Mouse (Mus musculus) MEL (cell line): ENCODE measurements around the gene Kcnj4.

Experiments
- CHD2 ChIP-seq: IDR thresholded peaks from 2 replicates; pipeline ENCODE4 v1.6.1; 2011; ENCODE audit warnings: low read length, improper control_type of control experiment
- CTCF ChIP-seq, 3 experiments: IDR thresholded peaks in 2 of 3; conservative IDR thresholded peaks in 1 of 3; 2 replicates each; pipeline ENCODE4 v1.5.1; 2011 to 2012; ENCODE audit warnings: low read length in 3 of 3, low read depth in 2 of 3, mild to moderate bottlenecking in 2 of 3, improper control_type of control experiment in 1 of 3, inconsistent platforms in 1 of 3, mixed read lengths in 1 of 3, moderate library complexity in 1 of 3; ENCODE audit not compliant: control insufficient read depth in 1 of 3, insufficient read depth in 1 of 3, poor library complexity in 1 of 3, severe bottlenecking in 1 of 3
- E2F4 ChIP-seq: IDR thresholded peaks from 2 replicates; pipeline ENCODE4 v1.6.1; 2011; ENCODE audit warnings: low read depth, low read length, improper control_type of control experiment, borderline replicate concordance
- EP300 ChIP-seq, 2 experiments: IDR thresholded peaks; 2 replicates each; pipeline ENCODE4 v1.6.1; 2011; ENCODE audit warnings: improper control_type of control experiment in 2 of 2, low read length in 2 of 2, low read depth in 1 of 2, mild to moderate bottlenecking in 1 of 2
- GABPA ChIP-seq: IDR thresholded peaks from 2 replicates; pipeline ENCODE4 v1.6.1; 2012; ENCODE audit warnings: low read depth, mild to moderate bottlenecking, inconsistent platforms, low read length, improper control_type of control experiment, moderate library complexity
- GATA1 ChIP-seq: IDR thresholded peaks from 2 replicates; pipeline ENCODE4 v1.6.1; 2011; ENCODE audit warnings: low read depth, low read length, improper control_type of control experiment
- HCFC1 ChIP-seq: IDR thresholded peaks from 2 replicates; pipeline ENCODE4 v1.6.1; 2012; ENCODE audit warnings: low read depth, mild to moderate bottlenecking, inconsistent platforms, low read length, improper control_type of control experiment, moderate library complexity
- MAZ ChIP-seq: IDR thresholded peaks from 2 replicates; pipeline ENCODE4 v1.6.1; 2012; ENCODE audit warnings: low read depth, mild to moderate bottlenecking, inconsistent platforms, low read length, improper control_type of control experiment
- POLR2A ChIP-seq, 2 experiments: IDR thresholded peaks; 2 replicates each; pipeline ENCODE4 v1.6.1; 2011 to 2012; ENCODE audit warnings: low read length in 2 of 2, mild to moderate bottlenecking in 2 of 2, control low read depth in 1 of 2, improper control_type of control experiment in 1 of 2, low read depth in 1 of 2, moderate library complexity in 1 of 2; ENCODE audit not compliant: control insufficient read depth in 1 of 2, insufficient read depth in 1 of 2, poor library complexity in 1 of 2
- POLR2AphosphoS5 ChIP-seq: IDR thresholded peaks from 2 replicates; pipeline ENCODE4 v1.6.1; 2012; ENCODE audit warnings: low read depth, borderline replicate concordance, mild to moderate bottlenecking, inconsistent platforms, low read length, moderate library complexity, mixed read lengths
- RAD21 ChIP-seq: IDR thresholded peaks from 2 replicates; pipeline ENCODE4 v1.6.1; 2011; ENCODE audit warnings: mild to moderate bottlenecking, low read depth, low read length, improper control_type of control experiment
- ZMIZ1 ChIP-seq: IDR thresholded peaks from 2 replicates; pipeline ENCODE4 v1.6.1; 2012; ENCODE audit warnings: low read depth, mild to moderate bottlenecking, inconsistent platforms, low read length, improper control_type of control experiment, moderate library complexity
- ZNF384 ChIP-seq: IDR thresholded peaks from 2 replicates; pipeline ENCODE4 v1.6.1; 2012; ENCODE audit warnings: low read depth, mild to moderate bottlenecking, inconsistent platforms, low read length, improper control_type of control experiment

DNA sequence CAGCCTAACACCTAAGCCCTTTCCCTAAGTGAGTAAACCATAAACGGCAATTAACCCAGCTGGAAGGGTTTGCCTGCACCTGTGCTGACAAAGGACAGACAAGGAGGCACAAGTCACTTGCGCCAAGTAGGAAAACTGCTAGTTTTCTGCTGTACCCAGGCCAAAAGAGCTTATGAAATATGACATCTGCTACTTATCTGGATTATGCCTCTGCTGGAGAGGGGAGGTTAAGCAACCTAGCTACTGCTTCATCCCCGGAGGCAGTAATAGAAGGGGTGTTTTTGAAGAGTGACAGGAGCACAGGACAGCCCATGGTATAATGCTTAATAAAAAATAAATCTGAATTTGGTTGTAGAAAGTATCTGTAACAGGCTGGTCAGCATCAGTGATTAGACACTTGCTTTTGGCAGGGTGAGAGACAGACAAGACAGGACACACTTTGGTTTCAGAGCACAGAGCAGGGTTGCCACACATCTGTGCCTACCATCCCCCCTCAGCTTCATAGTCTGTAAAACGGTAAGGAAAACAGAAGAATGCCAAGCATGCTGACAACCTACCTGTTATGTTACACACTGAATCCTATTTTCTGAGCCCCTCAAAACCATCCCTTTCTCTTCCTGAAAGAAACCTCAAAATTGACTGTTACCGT is 23.1 kb upstream of the Kcnj4 start:
- TF ChIP-seq CTCF (IDR thresholded peaks at IDR 0.05 in 2 of 3, conservative IDR thresholded peaks at IDR 0.05 in 1 of 3; ENCODE audit: control insufficient read depth in 1 of 3, insufficient read depth in 1 of 3, low read depth in 2 of 3, low read length in 3 of 3, poor library complexity in 1 of 3, severe bottlenecking in 1 of 3) (no peak), CHD2 (no peak), POLR2A (IDR thresholded peaks at IDR 0.05; ENCODE audit: control insufficient read depth in 1 of 2, insufficient read depth in 1 of 2, low read depth in 1 of 2, low read length in 2 of 2, poor library complexity in 1 of 2) (no peak), HCFC1 (no peak), E2F4 (no peak), ZNF384 (no peak), RAD21 (no peak), ZMIZ1 (no peak), MAZ (no peak), GABPA (no peak), EP300 (IDR thresholded peaks at IDR 0.05; ENCODE audit: low read depth in 1 of 2, low read length in 2 of 2) (no peak), POLR2AphosphoS5 (no peak), GATA1 (no peak)
